Mouse (Mus musculus): ENCODE data around the gene Tfip11. TPM values are rescaled to one million over a fixed set of nuclear protein-coding genes. Genes with fewer than 3 reads are reported as not detected.

Gene Tfip11
- polyA plus RNA-seq, 1 experiment from 2014 or later: 41.7 TPM

DNA sequence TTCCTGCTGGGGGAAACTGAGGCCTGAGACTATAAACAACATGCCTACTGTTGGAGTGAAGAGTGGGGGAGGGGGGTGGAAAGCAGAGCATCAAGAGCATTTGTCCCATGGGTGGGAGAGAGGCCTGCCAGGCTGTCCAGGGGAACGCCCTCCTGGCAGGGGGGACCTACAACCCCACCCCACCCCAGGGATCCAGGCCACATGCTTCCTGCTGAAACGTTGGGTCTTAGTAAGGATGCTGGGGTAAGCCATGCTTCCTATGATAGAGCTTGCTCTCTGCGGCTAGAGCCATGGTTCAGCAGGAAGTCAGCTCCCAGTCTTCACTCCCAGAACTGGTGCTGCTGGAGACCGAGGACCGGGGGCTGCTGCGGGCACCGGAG is 42.0 kb upstream of the Tfip11 start:
- H3K36me3 ChIP-seq (replicated peaks): peaks cover 4% of the 10 kb centered on the region; the same call in 1 of the 2 replicates
- H3K27me3 ChIP-seq (ENCODE audit: poor library complexity, severe bottlenecking): no peaks in the 10 kb centered on the region
- H3K9me3 ChIP-seq: no peaks in the 10 kb centered on the region
- no peak overlapping the region for H3K4me3 ChIP-seq
- peaks cover 76% of the 10 kb centered on the region for H3K4me1 ChIP-seq
- no peak for DNase-seq (ENCODE audit: extremely low spot score, low spot score)
- WGBS: 83% methylated on average over 7 of the region's 7 CpGs
- H3K27ac ChIP-seq: peak overlapping the region; percentile 64

DNA sequence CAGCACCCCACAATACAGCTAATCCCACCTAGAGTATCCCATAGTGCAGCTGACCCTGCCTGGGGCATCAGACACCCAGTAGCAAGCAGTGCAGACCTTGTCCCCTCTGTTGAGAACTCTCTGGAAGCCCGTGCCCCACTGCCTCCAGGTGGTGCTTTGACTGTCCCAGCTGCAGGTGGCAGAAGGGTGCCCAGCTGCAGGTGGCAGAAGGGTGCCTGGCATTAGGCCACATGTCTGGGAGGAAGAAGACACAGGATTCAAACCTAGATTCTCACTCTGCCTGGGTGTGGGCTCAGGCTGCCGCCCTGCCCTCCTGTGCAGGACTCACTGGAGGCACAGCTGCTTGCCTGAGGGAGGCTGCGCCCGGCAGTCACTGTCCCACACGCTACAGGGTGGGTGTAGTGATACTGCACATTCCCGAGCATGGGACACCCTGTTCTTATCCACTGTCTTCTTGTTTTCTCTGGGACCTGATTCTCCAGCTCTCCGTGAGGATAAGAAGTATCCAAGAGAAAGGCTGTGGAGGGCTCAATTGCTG is 40.5 kb upstream of the Tfip11 start:
- Histone ChIP-seq H3K36me3 (replicated peaks) (peaks cover 4% of the 10 kb centered on the region; the same call in 1 of the 2 replicates), H3K4me1 (peaks cover 64% of the 10 kb centered on the region), H3K27ac (0 out of 2 replicates have a peak overlapping the region, but pooled peaks have one; percentile 30), H3K27me3 (ENCODE audit: poor library complexity, severe bottlenecking) (no peaks in the 10 kb centered on the region), H3K4me3 (no peak overlapping the region), H3K9me3 (no peaks in the 10 kb centered on the region)
- no peak for DNase-seq (ENCODE audit: extremely low spot score, low spot score)
- 92% methylated on average over 7 of the region's 7 CpGs for WGBS

DNA sequence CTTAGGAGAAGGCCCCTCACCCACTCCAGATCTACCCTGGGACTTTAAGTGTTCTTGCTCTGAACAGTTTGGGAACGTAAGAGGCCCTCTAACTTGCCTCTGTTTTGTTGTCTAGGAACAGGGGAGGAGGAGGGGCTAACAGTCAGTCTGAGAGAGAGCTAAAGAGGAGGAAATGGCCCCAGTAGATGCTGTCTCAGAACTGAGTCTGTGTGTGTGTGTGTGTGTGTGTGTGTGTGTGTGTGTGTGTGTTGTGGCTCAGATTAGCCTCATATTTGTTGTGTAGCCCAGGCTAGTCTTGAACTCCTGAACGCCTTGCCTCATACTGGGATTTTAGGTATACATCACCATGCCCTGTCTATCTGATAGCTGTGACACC is 39.6 kb upstream of the Tfip11 start:
- Histone ChIP-seq H3K27ac (no peak overlapping the region), H3K36me3 (replicated peaks) (peaks cover 4% of the 10 kb centered on the region; the same call in 1 of the 2 replicates), H3K9me3 (no peaks in the 10 kb centered on the region), H3K27me3 (ENCODE audit: poor library complexity, severe bottlenecking) (no peaks in the 10 kb centered on the region), H3K4me1 (peaks cover 55% of the 10 kb centered on the region), H3K4me3 (no peak overlapping the region)
- no peak for DNase-seq (ENCODE audit: extremely low spot score, low spot score)
- 90% methylated on average over 2 of the region's 2 CpGs for WGBS

DNA sequence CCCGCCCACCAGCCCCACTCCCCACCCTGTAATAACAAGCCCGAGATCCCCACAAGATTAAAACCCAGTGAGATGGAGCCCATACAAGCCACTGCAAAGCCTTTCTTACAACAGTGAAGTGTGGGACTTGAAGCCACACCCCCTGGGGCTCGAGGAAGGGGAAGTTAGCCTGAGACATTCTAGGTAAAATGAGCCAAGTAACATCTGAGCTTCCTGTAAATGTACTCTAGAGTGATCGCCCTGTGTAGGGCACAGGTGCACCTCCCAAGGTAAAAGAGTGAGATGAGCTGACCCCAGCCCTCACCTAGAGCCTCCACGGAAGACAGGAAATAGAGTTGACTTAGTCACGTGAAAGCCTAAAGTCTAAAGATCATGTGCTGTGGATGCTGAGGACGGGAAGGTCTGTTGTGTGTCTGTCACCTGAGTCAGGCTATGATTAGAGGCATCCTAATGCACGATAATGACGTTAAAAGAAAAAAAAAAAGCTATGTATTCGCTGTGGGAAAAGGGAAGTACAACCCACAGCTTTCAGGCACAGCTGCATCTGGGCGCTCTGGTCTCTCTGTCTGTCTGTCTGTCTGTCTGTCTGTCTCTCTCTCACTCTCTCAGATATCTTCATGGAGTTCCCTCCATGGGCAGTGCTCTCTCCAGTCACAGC is 39.0 kb upstream of the Tfip11 start:
- Histone ChIP-seq H3K4me3 (no peak overlapping the region), H3K27ac (peak overlapping the region; percentile 53; the same call in 1 of the 2 replicates), H3K4me1 (peaks cover 50% of the 10 kb centered on the region), H3K36me3 (replicated peaks) (peaks cover 4% of the 10 kb centered on the region; the same call in 1 of the 2 replicates), H3K27me3 (ENCODE audit: poor library complexity, severe bottlenecking) (no peaks in the 10 kb centered on the region), H3K9me3 (no peaks in the 10 kb centered on the region)
- no peak for DNase-seq (ENCODE audit: extremely low spot score, low spot score)
- WGBS: 86% methylated on average over 11 of the region's 11 CpGs

DNA sequence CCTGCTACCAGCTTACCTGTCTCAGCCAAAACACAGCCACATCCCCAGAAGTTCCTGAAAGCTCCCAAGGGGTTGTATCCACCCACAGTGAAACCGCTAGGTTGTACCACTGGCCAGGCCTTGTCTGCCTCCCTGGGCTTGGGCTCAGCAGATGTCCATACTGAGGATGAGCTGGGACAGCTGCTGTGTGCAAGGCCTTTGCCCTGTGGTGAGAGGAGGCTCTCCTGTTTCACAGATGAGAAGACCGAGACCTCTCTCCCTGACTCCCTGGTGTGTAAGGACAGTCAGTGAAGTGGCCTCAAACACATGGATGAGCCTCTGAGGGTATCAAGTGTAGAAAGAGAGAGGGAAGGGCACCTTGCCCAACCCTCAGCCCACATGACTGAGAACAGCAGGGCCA is 38.5 kb upstream of the Tfip11 start:
- Histone ChIP-seq H3K27ac (peak overlapping the region; percentile 53; the same call in 1 of the 2 replicates), H3K36me3 (replicated peaks) (peaks cover 4% of the 10 kb centered on the region; the same call in 1 of the 2 replicates), H3K9me3 (no peaks in the 10 kb centered on the region), H3K4me1 (peaks cover 50% of the 10 kb centered on the region), H3K4me3 (no peak overlapping the region), H3K27me3 (ENCODE audit: poor library complexity, severe bottlenecking) (no peaks in the 10 kb centered on the region)
- DNase-seq (ENCODE audit: extremely low spot score, low spot score): no peak
- 92% methylated on average over 2 of the region's 2 CpGs for WGBS

DNA sequence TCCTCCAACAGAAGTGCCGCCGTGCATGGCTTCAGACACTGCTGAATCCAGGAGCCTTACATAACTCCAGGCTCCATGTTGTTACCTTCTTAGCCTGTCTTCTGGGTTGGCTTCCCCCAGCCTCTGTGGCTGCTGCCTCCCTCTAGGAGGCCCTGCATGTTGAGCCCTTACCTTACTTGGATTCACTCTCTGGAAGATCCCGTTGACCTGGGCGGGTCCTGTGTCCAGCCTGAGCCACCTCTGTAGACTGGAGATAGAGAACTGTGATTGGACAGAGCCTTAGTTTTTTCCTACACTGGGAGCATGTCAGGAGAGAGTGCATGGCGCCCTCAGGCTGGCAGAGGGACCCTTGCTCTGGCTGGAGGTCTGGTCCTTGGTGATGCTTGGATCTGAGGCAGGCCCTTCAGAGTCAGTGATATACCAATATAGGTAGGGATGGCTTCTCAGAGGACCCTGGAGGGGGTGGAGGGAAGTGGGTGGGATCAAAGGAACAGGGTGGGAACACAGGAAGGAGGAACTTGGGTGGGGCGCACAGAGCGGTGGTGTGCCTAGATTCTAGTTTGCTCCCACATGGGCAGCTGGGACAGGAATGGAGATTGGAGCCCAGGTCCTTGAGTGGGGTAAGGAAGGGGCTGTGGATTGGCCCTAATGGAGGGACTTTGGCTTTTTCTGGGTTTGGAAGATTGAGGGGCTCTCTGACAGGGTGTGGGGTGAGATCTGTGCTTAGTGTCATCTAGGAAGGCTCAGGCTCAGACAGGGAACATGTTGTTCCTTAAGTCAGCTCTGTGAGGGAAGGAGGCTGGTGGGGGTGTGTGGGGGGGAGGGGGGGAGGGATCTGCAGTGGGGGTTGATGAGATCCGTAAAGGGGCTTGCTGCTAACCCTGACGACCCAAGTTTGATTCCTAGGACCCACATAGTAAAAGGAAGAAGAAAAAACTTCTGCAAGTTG is 37.7 kb upstream of the Tfip11 start:
- Histone ChIP-seq H3K36me3 (replicated peaks) (peaks cover 4% of the 10 kb centered on the region; the same call in 1 of the 2 replicates), H3K4me1 (peaks cover 47% of the 10 kb centered on the region), H3K27me3 (ENCODE audit: poor library complexity, severe bottlenecking) (no peaks in the 10 kb centered on the region), H3K4me3 (no peak overlapping the region), H3K27ac (peak overlapping the region; percentile 11; the same call in 1 of the 2 replicates), H3K9me3 (no peaks in the 10 kb centered on the region)
- DNase-seq (ENCODE audit: extremely low spot score, low spot score): no peak
- 86% methylated on average over 9 of the region's 9 CpGs for WGBS

DNA sequence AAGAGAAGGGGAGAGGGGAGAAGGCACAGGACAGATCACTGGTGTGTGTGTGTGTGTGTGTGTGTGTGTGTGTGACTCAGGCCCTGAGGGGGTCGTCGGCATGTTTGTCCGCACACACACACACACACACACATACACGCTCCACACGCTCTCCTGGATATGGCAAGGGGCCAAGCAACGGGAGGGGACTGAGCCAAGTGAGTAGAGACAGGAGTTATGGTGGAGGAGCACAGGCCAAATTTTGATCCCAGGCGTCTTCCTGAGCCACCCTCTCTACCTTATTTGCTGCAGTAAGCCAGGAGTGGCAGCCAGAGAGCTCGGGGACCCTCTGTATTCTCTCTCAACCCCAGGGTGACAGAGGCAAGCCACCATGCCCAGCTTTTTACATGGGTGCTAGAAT is 36.9 kb upstream of the Tfip11 start:
- 88% methylated on average over 8 of the region's 8 CpGs for WGBS
- H3K4me1 ChIP-seq: peaks cover 44% of the 10 kb centered on the region
- DNase-seq (ENCODE audit: extremely low spot score, low spot score): no peak

DNA sequence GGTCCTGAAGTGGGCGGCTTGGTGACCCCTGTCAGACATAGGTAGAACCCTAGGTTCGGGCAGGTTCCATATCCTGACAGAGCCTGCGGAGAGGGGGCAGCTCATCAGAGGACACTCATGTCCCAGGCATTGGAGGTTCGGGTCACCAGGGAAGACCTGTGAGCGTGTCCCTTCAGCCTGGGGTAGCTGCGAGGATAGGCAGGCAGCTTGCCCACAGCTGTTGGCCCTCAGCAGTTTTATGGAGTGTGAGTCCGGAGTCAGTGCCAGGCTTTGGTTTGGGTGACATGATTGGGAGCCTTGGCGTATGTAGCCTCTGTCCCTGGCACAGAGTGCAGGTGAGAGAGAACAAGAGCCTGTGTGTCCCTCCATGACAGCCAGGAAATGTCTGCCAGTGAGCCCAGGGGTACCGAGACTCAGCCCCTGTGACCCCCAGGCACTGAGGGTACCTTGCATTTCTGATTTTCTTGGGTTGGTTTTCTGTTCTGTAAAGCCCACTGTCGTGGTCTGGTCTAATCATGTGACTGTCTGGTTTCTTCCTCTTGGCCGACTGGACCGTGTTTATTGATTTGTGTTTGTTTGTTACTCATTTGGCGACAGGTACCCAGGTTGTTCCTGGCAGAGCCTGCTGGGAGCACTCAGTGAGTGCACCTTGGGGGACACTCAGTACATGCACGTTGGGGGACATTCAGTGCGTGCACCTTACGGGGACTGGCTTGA is 36.2 kb upstream of the Tfip11 start:
- H3K9me3 ChIP-seq: no peaks in the 10 kb centered on the region
- no peak for DNase-seq (ENCODE audit: extremely low spot score, low spot score)
- H3K4me3 ChIP-seq: no peak overlapping the region
- no peak overlapping the region for H3K27ac ChIP-seq
- peaks cover 4% of the 10 kb centered on the region; the same call in 1 of the 2 replicates for H3K36me3 ChIP-seq (replicated peaks)
- no peaks in the 10 kb centered on the region for H3K27me3 ChIP-seq (ENCODE audit: poor library complexity, severe bottlenecking)
- WGBS: 92% methylated on average over 16 of the region's 16 CpGs
- H3K4me1 ChIP-seq: peaks cover 45% of the 10 kb centered on the region

More for the DNA sequence above, 36.9 kb upstream of the Tfip11 start:
- H3K27ac ChIP-seq: no peak overlapping the region
- peaks cover 4% of the 10 kb centered on the region; the same call in 1 of the 2 replicates for H3K36me3 ChIP-seq (replicated peaks)
- H3K27me3 ChIP-seq (ENCODE audit: poor library complexity, severe bottlenecking): no peaks in the 10 kb centered on the region
- H3K9me3 ChIP-seq: no peaks in the 10 kb centered on the region
- H3K4me3 ChIP-seq: no peak overlapping the region

DNA sequence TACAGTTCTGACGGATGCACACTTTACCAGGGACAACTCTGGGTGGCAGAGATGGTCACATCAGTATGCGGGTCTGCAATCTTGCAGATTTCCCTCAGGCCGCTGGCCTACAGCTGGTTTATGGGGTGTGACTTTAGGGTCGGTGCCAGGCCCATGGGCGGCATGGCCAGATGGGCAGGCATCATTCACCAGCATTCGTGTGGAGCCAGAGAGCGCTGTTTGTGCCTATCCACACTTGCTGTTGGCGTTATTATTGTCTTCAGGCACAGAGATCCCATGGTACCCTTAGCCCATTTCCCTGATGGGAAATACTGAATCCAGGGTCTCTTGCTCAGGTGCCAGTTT is 35.6 kb upstream of the Tfip11 start:
- H3K27ac ChIP-seq: no peak overlapping the region
- H3K36me3 ChIP-seq (replicated peaks): peaks cover 3% of the 10 kb centered on the region; the same call in 1 of the 2 replicates
- 97% methylated on average over 8 of the region's 8 CpGs for whole genome bisulfite sequencing

DNA sequence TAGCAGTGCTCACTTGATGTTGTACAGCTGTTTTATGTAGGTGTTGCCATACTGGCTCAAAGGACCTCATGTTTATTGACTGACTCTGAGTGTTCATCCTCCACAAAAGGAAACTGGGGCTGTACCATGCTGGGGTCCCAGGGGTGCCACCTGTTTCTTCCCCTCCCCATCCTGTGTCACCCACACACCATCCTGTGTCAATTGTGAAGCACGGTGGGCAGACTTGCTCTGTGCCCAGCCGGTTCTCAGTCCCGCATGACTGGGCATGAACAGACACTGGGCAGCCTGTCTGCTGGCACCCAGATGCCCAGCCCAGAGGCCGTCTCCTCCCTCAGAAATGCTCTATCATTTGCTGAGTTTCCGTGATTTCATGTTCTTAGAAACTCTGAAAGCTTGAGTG is 34.3 kb upstream of the Tfip11 start:
- Histone ChIP-seq H3K4me3 (no peak overlapping the region), H3K36me3 (replicated peaks) (no peaks in the 10 kb centered on the region), H3K9me3 (no peaks in the 10 kb centered on the region), H3K27me3 (ENCODE audit: poor library complexity, severe bottlenecking) (no peaks in the 10 kb centered on the region), H3K4me1 (peaks cover 53% of the 10 kb centered on the region), H3K27ac (no peak overlapping the region)
- no peak for DNase-seq (ENCODE audit: extremely low spot score, low spot score)
- 91% methylated on average over 5 of the region's 5 CpGs for WGBS

More for the DNA sequence above, 35.6 kb upstream of the Tfip11 start:
- no peaks in the 10 kb centered on the region for H3K9me3 ChIP-seq
- no peaks in the 10 kb centered on the region for H3K27me3 ChIP-seq (ENCODE audit: poor library complexity, severe bottlenecking)
- peaks cover 49% of the 10 kb centered on the region for H3K4me1 ChIP-seq
- DNase-seq (ENCODE audit: extremely low spot score, low spot score): no peak
- no peak overlapping the region for H3K4me3 ChIP-seq

DNA sequence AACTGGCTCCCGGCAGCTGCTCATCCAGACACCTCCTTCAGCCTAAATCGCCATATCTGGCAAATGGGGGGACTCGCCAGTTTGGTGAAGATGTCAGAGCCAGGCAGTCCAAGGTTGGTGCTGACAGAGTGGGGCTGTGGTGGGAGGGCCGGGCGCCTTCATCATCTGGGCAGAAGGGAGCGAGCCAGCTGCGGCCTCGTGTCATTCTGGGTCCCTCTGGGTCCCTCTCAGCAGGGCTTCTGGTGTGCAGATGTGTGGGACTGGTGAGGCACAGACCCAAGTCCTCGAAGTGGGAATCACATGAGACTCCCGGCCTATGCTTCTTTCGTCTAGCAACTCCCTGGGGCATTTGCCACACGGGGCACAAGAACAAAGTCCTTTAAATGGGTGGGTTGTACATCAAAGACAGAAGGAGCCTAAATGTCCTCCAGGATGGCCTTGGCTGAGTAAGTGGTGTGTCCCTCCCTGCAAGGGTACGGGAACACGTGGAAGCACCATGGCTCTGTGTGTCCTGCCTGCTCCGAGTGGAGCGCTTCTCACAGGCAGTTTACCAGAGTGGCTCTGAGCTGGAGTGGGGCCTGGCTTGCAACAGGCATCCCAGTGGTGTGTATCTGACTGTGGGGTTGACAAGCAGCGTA is 33.7 kb upstream of the Tfip11 start:
- H3K9me3 ChIP-seq: no peaks in the 10 kb centered on the region
- WGBS: 88% methylated on average over 17 of the region's 17 CpGs
- H3K27ac ChIP-seq: no peak overlapping the region
- H3K36me3 ChIP-seq (replicated peaks): no peaks in the 10 kb centered on the region
- no peak for DNase-seq (ENCODE audit: extremely low spot score, low spot score)
- H3K4me1 ChIP-seq: peaks cover 54% of the 10 kb centered on the region
- H3K27me3 ChIP-seq (ENCODE audit: poor library complexity, severe bottlenecking): no peaks in the 10 kb centered on the region
- H3K4me3 ChIP-seq: no peak overlapping the region

DNA sequence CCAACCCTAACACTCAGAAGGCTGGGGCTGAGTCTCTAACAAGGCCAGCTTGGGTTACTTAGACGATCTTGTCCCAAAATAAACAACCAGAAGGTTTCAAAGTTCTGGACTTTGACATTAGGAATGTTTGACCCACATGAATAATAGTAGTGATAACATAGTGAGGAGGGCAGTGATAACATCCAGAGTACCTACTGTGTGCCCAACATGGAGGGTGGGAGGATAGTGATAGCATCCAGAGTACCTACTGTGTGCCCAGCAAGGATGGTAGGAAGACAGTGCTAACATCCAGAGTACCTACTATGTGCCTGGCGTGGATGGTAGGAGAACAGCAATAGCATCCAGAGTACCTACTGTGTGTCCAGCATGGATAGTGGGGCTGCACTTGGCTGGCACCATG is 32.4 kb upstream of the Tfip11 start:
- H3K4me3 ChIP-seq: no peak overlapping the region
- no peak for DNase-seq (ENCODE audit: extremely low spot score, low spot score)

More for the DNA sequence above, 32.4 kb upstream of the Tfip11 start:
- 84% methylated on average over 2 of the region's 2 CpGs for WGBS
- H3K4me1 ChIP-seq: peaks cover 42% of the 10 kb centered on the region
- no peaks in the 10 kb centered on the region for H3K27me3 ChIP-seq (ENCODE audit: poor library complexity, severe bottlenecking)
- no peak overlapping the region for H3K27ac ChIP-seq
- no peaks in the 10 kb centered on the region for H3K9me3 ChIP-seq
- no peaks in the 10 kb centered on the region for H3K36me3 ChIP-seq (replicated peaks)
